Mouse (Mus musculus): ENCODE data around the gene Col6a5. TPM values are rescaled to one million over a fixed set of nuclear protein-coding genes. Genes with fewer than 3 reads are reported as not detected.
A peak's percentile ranks its signal among the peaks of the same experiment; 100 is the strongest.

The Col6a5 gene
- polyA plus RNA-seq, 1 experiment from 2014 or later = 3.6 TPM

GRCm38 (mm10) chr9:105871643-105872042, 88.8 kb downstream of the Col6a5 start:
- Histone ChIP-seq H3K4me1 (replicated peaks; ENCODE audit: control insufficient read depth, insufficient read depth, low read length) (no peaks in the 10 kb centered on the region), H3K9ac (ENCODE audit: low read depth, low read length) (no peak overlapping the region), H3K27ac (ENCODE audit: low read depth, low read length) (no peak overlapping the region), H3K36me3 (ENCODE audit: control insufficient read depth, insufficient read depth) (no peaks in the 10 kb centered on the region), H3K4me3 (ENCODE audit: low read depth, low read length) (no peak overlapping the region), H3K9me3 (ENCODE audit: control insufficient read depth) (no peaks in the 10 kb centered on the region), H3K27me3 (replicated peaks; ENCODE audit: control insufficient read depth, insufficient read depth, low read length) (no peaks in the 10 kb centered on the region), H3K4me2 (replicated peaks; ENCODE audit: low read depth) (no peak overlapping the region)
- ATAC-seq = no peak
- no peak for TF ChIP-seq CTCF (IDR thresholded peaks at IDR 0.05; ENCODE audit: low read depth)
- 65% methylated on average over 14 of the region's 14 CpGs for WGBS

- Histone ChIP-seq H3K4me1 (replicated peaks; ENCODE audit: control insufficient read depth, insufficient read depth, low read length) (no peaks in the 10 kb centered on the region), H3K27ac (ENCODE audit: low read depth, low read length) (no peak overlapping the region), H3K9me3 (ENCODE audit: control insufficient read depth) (no peaks in the 10 kb centered on the region), H3K4me2 (replicated peaks; ENCODE audit: low read depth) (no peak overlapping the region), H3K36me3 (ENCODE audit: control insufficient read depth, insufficient read depth) (no peaks in the 10 kb centered on the region), H3K27me3 (replicated peaks; ENCODE audit: control insufficient read depth, insufficient read depth, low read length) (no peaks in the 10 kb centered on the region), H3K4me3 (ENCODE audit: low read depth, low read length) (no peak overlapping the region), H3K9ac (ENCODE audit: low read depth, low read length) (no peak overlapping the region)
- 11% methylated on average over 6 of the region's 6 CpGs for WGBS
- ATAC-seq = no peak
- peak; percentile 91 for TF ChIP-seq CTCF (IDR thresholded peaks at IDR 0.05; ENCODE audit: low read depth)
Observed at GRCm38 (mm10) chr9:105857773-105858172, 102.7 kb downstream of the Col6a5 start.

- Histone ChIP-seq H3K9me3 (ENCODE audit: control insufficient read depth) (no peaks in the 10 kb centered on the region), H3K4me1 (replicated peaks; ENCODE audit: control insufficient read depth, insufficient read depth, low read length) (no peaks in the 10 kb centered on the region), H3K27ac (ENCODE audit: low read depth, low read length) (no peak overlapping the region), H3K4me2 (replicated peaks; ENCODE audit: low read depth) (no peak overlapping the region), H3K27me3 (replicated peaks; ENCODE audit: control insufficient read depth, insufficient read depth, low read length) (no peaks in the 10 kb centered on the region), H3K36me3 (ENCODE audit: control insufficient read depth, insufficient read depth) (no peaks in the 10 kb centered on the region), H3K9ac (ENCODE audit: low read depth, low read length) (no peak overlapping the region), H3K4me3 (ENCODE audit: low read depth, low read length) (no peak overlapping the region)
- no peak for TF ChIP-seq CTCF (IDR thresholded peaks at IDR 0.05; ENCODE audit: low read depth)
- no peak for ATAC-seq
- WGBS = 66% methylated on average over 1 of the region's 1 CpGs
Observed at GRCm38 (mm10) chr9:105852778-105853065, 107.7 kb downstream of the Col6a5 start.

GRCm38 (mm10) chr9:105852015-105852777, 108.2 kb downstream of the Col6a5 start:
- no peaks in the 10 kb centered on the region for H3K36me3 ChIP-seq (ENCODE audit: control insufficient read depth, insufficient read depth)
- no peak overlapping the region for H3K4me3 ChIP-seq (ENCODE audit: low read depth, low read length)
- no peaks in the 10 kb centered on the region for H3K4me1 ChIP-seq (replicated peaks; ENCODE audit: control insufficient read depth, insufficient read depth, low read length)
- WGBS = 60% methylated on average over 14 of the region's 14 CpGs
- ATAC-seq = no peak
- TF ChIP-seq CTCF (IDR thresholded peaks at IDR 0.05; ENCODE audit: low read depth) = no peak
- H3K27ac ChIP-seq (ENCODE audit: low read depth, low read length) = no peak overlapping the region
- no peak overlapping the region for H3K4me2 ChIP-seq (replicated peaks; ENCODE audit: low read depth)
- H3K9ac ChIP-seq (ENCODE audit: low read depth, low read length) = no peak overlapping the region
- no peaks in the 10 kb centered on the region for H3K27me3 ChIP-seq (replicated peaks; ENCODE audit: control insufficient read depth, insufficient read depth, low read length)
- no peaks in the 10 kb centered on the region for H3K9me3 ChIP-seq (ENCODE audit: control insufficient read depth)

- no peak overlapping the region for H3K4me2 ChIP-seq (replicated peaks; ENCODE audit: low read depth)
- 87% methylated on average over 3 of the region's 3 CpGs for WGBS
- no peak overlapping the region for H3K4me3 ChIP-seq (ENCODE audit: low read depth, low read length)
- H3K4me1 ChIP-seq (replicated peaks; ENCODE audit: control insufficient read depth, insufficient read depth, low read length) = no peaks in the 10 kb centered on the region
- no peak overlapping the region for H3K9ac ChIP-seq (ENCODE audit: low read depth, low read length)
- TF ChIP-seq CTCF (IDR thresholded peaks at IDR 0.05; ENCODE audit: low read depth) = no peak
- no peak for ATAC-seq
- H3K27me3 ChIP-seq (replicated peaks; ENCODE audit: control insufficient read depth, insufficient read depth, low read length) = no peaks in the 10 kb centered on the region
- H3K36me3 ChIP-seq (ENCODE audit: control insufficient read depth, insufficient read depth) = no peaks in the 10 kb centered on the region
- H3K9me3 ChIP-seq (ENCODE audit: control insufficient read depth) = no peaks in the 10 kb centered on the region
- no peak overlapping the region for H3K27ac ChIP-seq (ENCODE audit: low read depth, low read length)
Observed at GRCm38 (mm10) chr9:105851011-105851410, 109.4 kb downstream of the Col6a5 start.

GRCm38 (mm10) chr9:105848396-105848795, 112.0 kb downstream of the Col6a5 start:
- Histone ChIP-seq H3K27ac (ENCODE audit: low read depth, low read length) (no peak overlapping the region), H3K9me3 (ENCODE audit: control insufficient read depth) (no peaks in the 10 kb centered on the region), H3K27me3 (replicated peaks; ENCODE audit: control insufficient read depth, insufficient read depth, low read length) (no peaks in the 10 kb centered on the region), H3K36me3 (ENCODE audit: control insufficient read depth, insufficient read depth) (no peaks in the 10 kb centered on the region), H3K4me3 (ENCODE audit: low read depth, low read length) (no peak overlapping the region), H3K9ac (ENCODE audit: low read depth, low read length) (no peak overlapping the region), H3K4me2 (replicated peaks; ENCODE audit: low read depth) (no peak overlapping the region), H3K4me1 (replicated peaks; ENCODE audit: control insufficient read depth, insufficient read depth, low read length) (no peaks in the 10 kb centered on the region)
- no peak for TF ChIP-seq CTCF (IDR thresholded peaks at IDR 0.05; ENCODE audit: low read depth)
- 73% methylated on average over 4 of the region's 4 CpGs for WGBS
- ATAC-seq = no peak

Measured in intestine, postnatal 0 days (tissue).